In the genomic region with DNA sequence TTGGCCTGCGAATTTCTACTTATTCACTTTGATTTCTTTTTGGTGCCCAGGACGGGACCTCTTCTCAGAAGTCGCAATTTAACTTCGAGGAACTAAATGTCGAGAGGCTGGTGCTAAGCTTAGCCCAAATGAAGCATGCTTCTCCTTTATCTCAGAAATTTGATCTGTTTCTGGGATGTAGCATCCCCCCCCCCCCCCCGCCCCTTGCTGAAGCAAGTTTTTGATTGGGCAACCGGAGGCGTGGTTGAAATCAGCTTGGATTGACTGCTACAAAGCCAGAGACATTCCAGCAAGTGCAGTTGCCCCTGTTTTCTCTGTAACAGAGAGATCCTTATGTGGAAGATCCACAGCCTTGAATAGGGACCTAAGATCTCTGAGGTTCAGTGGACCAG, we compare ENCODE assay signal across 10 mouse cellular contexts. TPM values are rescaled to one million over a fixed set of nuclear protein-coding genes. Genes with fewer than 3 reads are reported as not detected.
DNase-seq lines count a peak whose midpoint lies in the region; ATAC-seq and TF ChIP-seq lines count a peak whose summit lies in the region.
"Had no signal": no experiment of that assay in that cellular context is flagged by ENCODE, and none has a peak within 500 bp of the region (broad histone marks: within the 10 kb centered on the region; RNA-seq: fewer than 3 reads in every experiment).

No protein-coding gene starts in this region.

- no peaks in the 10 kb centered on the region for H3K27me3 ChIP-seq in lung, embryonic 14.5 days (ENCODE audit: insufficient read depth, low read length)
- no peaks in the 10 kb centered on the region for H3K27me3 ChIP-seq in forebrain, embryonic 11.5 days (ENCODE audit: control insufficient read depth, insufficient read depth, low read length)
- H3K27me3 ChIP-seq in limb, embryonic 14.5 days (ENCODE audit: control insufficient read depth, insufficient read depth, low read length) = no peaks in the 10 kb centered on the region
- no peaks in the 10 kb centered on the region for H3K27me3 ChIP-seq in stomach, embryonic 14.5 days (ENCODE audit: control insufficient read depth, insufficient read depth, low read length)
- H3K27me3 ChIP-seq: megakaryocyte, embryonic 14.5 days had no signal

- intact Hi-C loops in left cerebral cortex, adult 2 months (cut with DNase I) = no loop called here

- ATAC-seq in lung, embryonic 14.5 days (ENCODE audit: insufficient read depth) = no peak
- ATAC-seq in forebrain, embryonic 11.5 days (replicated peaks; ENCODE audit: low FRiP score) = no peak
- no peak for ATAC-seq in limb, embryonic 14.5 days (ENCODE audit: low FRiP score, low read depth)
- no peak for ATAC-seq in stomach, embryonic 14.5 days (ENCODE audit: insufficient number of reproducible peaks, insufficient read depth, low FRiP score, low read depth)

- H3K9me3 ChIP-seq in lung, embryonic 14.5 days (ENCODE audit: low read depth, low read length) = no peaks in the 10 kb centered on the region
- no peaks in the 10 kb centered on the region for H3K9me3 ChIP-seq in forebrain, embryonic 11.5 days (ENCODE audit: control insufficient read depth, low read length)
- H3K9me3 ChIP-seq in limb, embryonic 14.5 days (ENCODE audit: control insufficient read depth, low read length) = no peaks in the 10 kb centered on the region
- H3K9me3 ChIP-seq in stomach, embryonic 14.5 days (ENCODE audit: control insufficient read depth, low read depth, low read length) = no peaks in the 10 kb centered on the region
- H3K9me3 ChIP-seq: megakaryocyte, embryonic 14.5 days had no signal

- no peak for TF ChIP-seq CTCF in lung, embryonic 14.5 days (IDR thresholded peaks at IDR 0.05; ENCODE audit: low read depth)
- TF ChIP-seq CTCF in left cerebral cortex, adult 2 months (IDR thresholded peaks at IDR 0.05) = no peak

- DNase-seq in lung, embryonic 14.5 days = peak; percentile 73
- DNase-seq in lung, adult 18-20 months = no peak
- DNase-seq in forebrain, embryonic 11.5 days (ENCODE audit: low spot score) = no peak
- peak; percentile 21 for DNase-seq in limb, embryonic 14.5 days (ENCODE audit: low spot score)
- no peak for DNase-seq in layer of hippocampus, postnatal 10 days (ENCODE audit: low spot score in 2 of 2)
- DNase-seq in left cerebral cortex, adult 2 months (ENCODE audit: extremely low spot score in 1 of 2, low spot score in 2 of 2) = no peak
- DNase-seq in ovary, postnatal 14 days (ENCODE audit: low spot score) = no peak

- H3K27ac ChIP-seq in lung, embryonic 14.5 days (ENCODE audit: low read depth) = 0 out of 2 replicates have a peak overlapping the region, but pooled peaks have one; percentile 26
- H3K27ac ChIP-seq in forebrain, embryonic 11.5 days (ENCODE audit: low read depth, low read length) = no peak overlapping the region
- H3K27ac ChIP-seq in limb, embryonic 14.5 days (replicated peaks; ENCODE audit: low read depth, low read length) = no peak overlapping the region
- peak overlapping the region; percentile 39; the same call in 1 of the 2 replicates for H3K27ac ChIP-seq in stomach, embryonic 14.5 days (ENCODE audit: low read length)
- H3K27ac ChIP-seq in left cerebral cortex, adult 2 months = no peak overlapping the region

- TF ChIP-seq POLR2A in limb, embryonic 14.5 days (IDR thresholded peaks at IDR 0.05; ENCODE audit: borderline replicate concordance, extremely low read depth, insufficient read depth, insufficient read length) = no peak

- 39% methylated on average over 8 of the region's 8 CpGs for WGBS in lung, embryonic 14.5 days
- WGBS in forebrain, embryonic 11.5 days = 43% methylated on average over 7 of the region's 8 CpGs
- 47% methylated on average over 8 of the region's 8 CpGs for WGBS in limb, embryonic 14.5 days
- WGBS in stomach, embryonic 14.5 days = 27% methylated on average over 8 of the region's 8 CpGs

- H3K4me1 ChIP-seq in lung, embryonic 14.5 days (ENCODE audit: insufficient read depth) = no peaks in the 10 kb centered on the region
- H3K4me1 ChIP-seq in forebrain, embryonic 11.5 days (replicated peaks; ENCODE audit: control insufficient read depth, insufficient read depth, low read length) = 0 out of 2 replicates have a peak, but pooled peaks cover 3% of the 10 kb centered on the region
- H3K4me1 ChIP-seq in limb, embryonic 14.5 days (ENCODE audit: control insufficient read depth, insufficient read depth, low read length) = no peaks in the 10 kb centered on the region
- H3K4me1 ChIP-seq in stomach, embryonic 14.5 days (ENCODE audit: control insufficient read depth, insufficient read depth, low read length) = no peaks in the 10 kb centered on the region

- H3K9ac ChIP-seq in lung, embryonic 14.5 days = peak overlapping the region; percentile 34
- H3K9ac ChIP-seq in forebrain, embryonic 11.5 days (ENCODE audit: low read length) = peak overlapping the region; percentile 57
- H3K9ac ChIP-seq in limb, embryonic 14.5 days (ENCODE audit: low read depth, low read length, severe bottlenecking) = peak overlapping the region; percentile 31; the same call in 1 of the 2 replicates
- no peak overlapping the region for H3K9ac ChIP-seq in stomach, embryonic 14.5 days (replicated peaks; ENCODE audit: low read depth, low read length)

- H3K4me3 ChIP-seq in lung, embryonic 14.5 days (ENCODE audit: low read depth, low read length) = peak overlapping the region; percentile 26
- H3K4me3 ChIP-seq in forebrain, embryonic 11.5 days (ENCODE audit: low read depth, low read length) = peak overlapping the region; percentile 14; the same call in 1 of the 2 replicates
- H3K4me3 ChIP-seq in limb, embryonic 14.5 days (replicated peaks; ENCODE audit: low read length) = peak overlapping the region; percentile 26
- peak overlapping the region; percentile 12; the same call in 1 of the 2 replicates for H3K4me3 ChIP-seq in stomach, embryonic 14.5 days (ENCODE audit: low read depth, low read length)
- H3K4me3 ChIP-seq in left cerebral cortex, adult 2 months = no peak overlapping the region
- H3K4me3 ChIP-seq: erythroblast, embryonic 14.5 days; megakaryocyte, embryonic 14.5 days had no signal

- H3K4me2 ChIP-seq in lung, embryonic 14.5 days = peak overlapping the region; percentile 54
- peak overlapping the region; percentile 48; the same call in 1 of the 2 replicates for H3K4me2 ChIP-seq in forebrain, embryonic 11.5 days (ENCODE audit: low read depth, low read length, severe bottlenecking)
- peak overlapping the region; percentile 37 for H3K4me2 ChIP-seq in limb, embryonic 14.5 days (replicated peaks; ENCODE audit: low read depth, low read length, severe bottlenecking)
- H3K4me2 ChIP-seq in stomach, embryonic 14.5 days (replicated peaks; ENCODE audit: low read depth, low read length) = peak overlapping the region; percentile 33

- peaks cover 57% of the 10 kb centered on the region for H3K36me3 ChIP-seq in lung, embryonic 14.5 days (ENCODE audit: insufficient read depth)
- no peaks in the 10 kb centered on the region for H3K36me3 ChIP-seq in forebrain, embryonic 11.5 days (ENCODE audit: control insufficient read depth, insufficient read depth, low read length)
- H3K36me3 ChIP-seq in limb, embryonic 14.5 days (ENCODE audit: control insufficient read depth, insufficient read depth, low read length) = peaks cover 45% of the 10 kb centered on the region
- H3K36me3 ChIP-seq in stomach, embryonic 14.5 days (ENCODE audit: control insufficient read depth, insufficient read depth, low read length) = peaks cover 27% of the 10 kb centered on the region

RNA-seq across cellular contexts. Expression of gene Cutc, which starts 22.8 kb away (rescaled TPM):
- polyA plus RNA-seq in lung, embryonic 14.5 days (2014; fragmentation: Nextera tagmentation; extraction: Ambion mirVana) = 11.6 and 12.7 TPM in 2 replicates
- 12.5 and 13.7 TPM in 2 replicates for polyA plus RNA-seq in forebrain, embryonic 11.5 days (2014; fragmentation: Nextera tagmentation; extraction: Ambion mirVana)
- polyA plus RNA-seq in limb, embryonic 14.5 days (2012; rRNA removed) = 7.0 and 8.2 TPM in 2 replicates
- polyA plus RNA-seq in limb, embryonic 14.5 days (2014; fragmentation: Nextera tagmentation; extraction: Ambion mirVana) = 13.0 and 13.3 TPM in 2 replicates
- polyA plus RNA-seq in stomach, embryonic 14.5 days (2014; fragmentation: Nextera tagmentation; extraction: Ambion mirVana) = 14.8 and 15.5 TPM in 2 replicates
- 1 to 10 TPM; 5.3 to 6.2 TPM for total RNA-seq in layer of hippocampus, postnatal 10 days (2021)
- total RNA-seq in left cerebral cortex, adult 2 months (2021) = 1 to 10 TPM; 6.1 to 6.9 TPM

RNA-seq across cellular contexts. Expression of gene Cox15, which starts 22.8 kb away (rescaled TPM):
- polyA plus RNA-seq in lung, embryonic 14.5 days (2014; fragmentation: Nextera tagmentation; extraction: Ambion mirVana) = 6.8 and 11.0 TPM in 2 replicates
- polyA plus RNA-seq in forebrain, embryonic 11.5 days (2014; fragmentation: Nextera tagmentation; extraction: Ambion mirVana) = 12.4 and 13.6 TPM in 2 replicates
- polyA plus RNA-seq in limb, embryonic 14.5 days (2012; rRNA removed) = 15.8 and 17.7 TPM in 2 replicates
- 7.7 and 8.8 TPM in 2 replicates for polyA plus RNA-seq in limb, embryonic 14.5 days (2014; fragmentation: Nextera tagmentation; extraction: Ambion mirVana)
- polyA plus RNA-seq in stomach, embryonic 14.5 days (2014; fragmentation: Nextera tagmentation; extraction: Ambion mirVana) = 7.6 and 9.2 TPM in 2 replicates
- total RNA-seq in layer of hippocampus, postnatal 10 days (2021) = 10 to 100 TPM; 17.9 to 20.6 TPM
- 10 to 100 TPM; 13.9 to 15.5 TPM for total RNA-seq in left cerebral cortex, adult 2 months (2021)

RNA-seq across cellular contexts. Expression of gene Entpd7, which starts 40.6 kb away (rescaled TPM):
- 15.1 and 15.2 TPM in 2 replicates for polyA plus RNA-seq in lung, embryonic 14.5 days (2014; fragmentation: Nextera tagmentation; extraction: Ambion mirVana)
- 10.7 and 11.8 TPM in 2 replicates for polyA plus RNA-seq in forebrain, embryonic 11.5 days (2014; fragmentation: Nextera tagmentation; extraction: Ambion mirVana)
- polyA plus RNA-seq in limb, embryonic 14.5 days (2012; rRNA removed) = 9.3 and 10.3 TPM in 2 replicates
- polyA plus RNA-seq in limb, embryonic 14.5 days (2014; fragmentation: Nextera tagmentation; extraction: Ambion mirVana) = 11.8 and 13.2 TPM in 2 replicates
- 15.7 and 16.3 TPM in 2 replicates for polyA plus RNA-seq in stomach, embryonic 14.5 days (2014; fragmentation: Nextera tagmentation; extraction: Ambion mirVana)
- 10 to 100 TPM; 26.3 to 28.5 TPM for total RNA-seq in layer of hippocampus, postnatal 10 days (2021)
- 10 to 100 TPM; 21.7 to 22.4 TPM for total RNA-seq in left cerebral cortex, adult 2 months (2021)

RNA-seq across cellular contexts. Expression of gene Abcc2, which starts 52.0 kb away (rescaled TPM):
- not detected in 2 replicates for polyA plus RNA-seq in lung, embryonic 14.5 days (2014; fragmentation: Nextera tagmentation; extraction: Ambion mirVana)
- not detected in 2 replicates for polyA plus RNA-seq in forebrain, embryonic 11.5 days (2014; fragmentation: Nextera tagmentation; extraction: Ambion mirVana)
- polyA plus RNA-seq in limb, embryonic 14.5 days (2012; rRNA removed) = 0.11 and 0.18 TPM in 2 replicates
- 0.32 TPM in 1 of 2 replicates, not detected in the other for polyA plus RNA-seq in limb, embryonic 14.5 days (2014; fragmentation: Nextera tagmentation; extraction: Ambion mirVana)
- 0.13 TPM in 2 replicates for polyA plus RNA-seq in stomach, embryonic 14.5 days (2014; fragmentation: Nextera tagmentation; extraction: Ambion mirVana)
- total RNA-seq in layer of hippocampus, postnatal 10 days (2021) = under 1 TPM; 0.07 to 0.18 TPM
- under 1 TPM; 0.23 to 0.25 TPM for total RNA-seq in left cerebral cortex, adult 2 months (2021)

RNA-seq across cellular contexts. Expression of gene Slc25a28, which starts 55.4 kb away (rescaled TPM):
- 12.1 and 13.0 TPM in 2 replicates for polyA plus RNA-seq in lung, embryonic 14.5 days (2014; fragmentation: Nextera tagmentation; extraction: Ambion mirVana)
- 12.1 and 12.6 TPM in 2 replicates for polyA plus RNA-seq in forebrain, embryonic 11.5 days (2014; fragmentation: Nextera tagmentation; extraction: Ambion mirVana)
- 70.0 and 77.8 TPM in 2 replicates for polyA plus RNA-seq in limb, embryonic 14.5 days (2012; rRNA removed)
- polyA plus RNA-seq in limb, embryonic 14.5 days (2014; fragmentation: Nextera tagmentation; extraction: Ambion mirVana) = 14.2 and 18.0 TPM in 2 replicates
- 14.9 and 18.4 TPM in 2 replicates for polyA plus RNA-seq in stomach, embryonic 14.5 days (2014; fragmentation: Nextera tagmentation; extraction: Ambion mirVana)
- total RNA-seq in layer of hippocampus, postnatal 10 days (2021) = 10 to 100 TPM; 36.2 to 40.2 TPM
- 10 to 100 TPM; 43.3 to 46.3 TPM for total RNA-seq in left cerebral cortex, adult 2 months (2021)

Comparison
In these comparisons a context has a peak if more than half of its experiments do, and no peak if none do; other contexts are left out.
1. DNase-seq: peak in lung, embryonic 14.5 days (single experiment) and limb, embryonic 14.5 days (single experiment); none in lung, adult 18-20 months (0 of 2), forebrain, embryonic 11.5 days (single experiment), layer of hippocampus, postnatal 10 days (0 of 2), left cerebral cortex, adult 2 months (0 of 2) and ovary, postnatal 14 days (single experiment).
2. H3K27ac ChIP-seq: peak in lung, embryonic 14.5 days (single experiment) and stomach, embryonic 14.5 days (single experiment); none in forebrain, embryonic 11.5 days (single experiment), limb, embryonic 14.5 days (single experiment) and left cerebral cortex, adult 2 months (single experiment).
3. Peak in every context shown above with its lines, with median percentiles within 50 percentile points of each other: H3K4me2 ChIP-seq.